Mouse (Mus musculus): ENCODE results near the gene Adamts12.

- no peak for TF ChIP-seq CTCF (IDR thresholded peaks at IDR 0.05; ENCODE audit: low read depth)
- TF ChIP-seq EP300 (IDR thresholded peaks at IDR 0.05; ENCODE audit: low read depth), result no peak
Measured at GRCm38 (mm10) chr15:11064558-11065411, at the start of gene Adamts12.

Data from liver, postnatal 0 days (tissue).